11 mouse cellular contexts compared by ENCODE assay signal in genomic region chr4:81332439-81332841, GRCm38 (mm10).
DNase-seq lines count a peak whose midpoint lies in the region; ATAC-seq lines count a peak whose summit lies in the region.
"Had no signal": no experiment of that assay in that cellular context is flagged by ENCODE, and none has a peak within 500 bp of the region (broad histone marks: within the 10 kb centered on the region; RNA-seq: fewer than 3 reads in every experiment).

No protein-coding gene starts in this region.

- no peaks in the 10 kb centered on the region for H3K9me3 ChIP-seq in midbrain, embryonic 11.5 days (ENCODE audit: control insufficient read depth, low read length)

- peak; percentile 91 for ATAC-seq in midbrain, embryonic 11.5 days (ENCODE audit: low FRiP score)

- no peaks in the 10 kb centered on the region for H3K27me3 ChIP-seq in midbrain, embryonic 11.5 days (ENCODE audit: control insufficient read depth, insufficient read depth, low read length)

- no peak overlapping the region for H3K4me3 ChIP-seq in midbrain, embryonic 11.5 days (ENCODE audit: low read depth, low read length)

- no peak overlapping the region for H3K4me2 ChIP-seq in midbrain, embryonic 11.5 days

- peak; percentile 14 to 25 for DNase-seq in urinary bladder, postnatal 36 days (ENCODE audit: low spot score in 2 of 2)
- no peak for DNase-seq in urinary bladder, postnatal 25 days (ENCODE audit: low spot score)
- DNase-seq in gonadal fat pad, adult 2 months (ENCODE audit: low read depth): peak; percentile 90
- DNase-seq in midbrain, embryonic 11.5 days (ENCODE audit: low spot score, missing footprints): peak; percentile 91
- DNase-seq in yolk sac, embryonic 10.5 days (ENCODE audit: low spot score): no peak
- no peak for DNase-seq in spleen, postnatal 36 days (ENCODE audit: low spot score in 2 of 2)
- DNase-seq in layer of hippocampus, adult 8-10 months (ENCODE audit: low spot score in 2 of 2): no peak
- DNase-seq: cerebellum, postnatal 10 days; kidney, postnatal 4 days; left cerebral cortex, postnatal 4 days; spleen, adult 18-20 months had no signal

- H3K36me3 ChIP-seq in midbrain, embryonic 11.5 days (ENCODE audit: control insufficient read depth, insufficient read depth, low read length): 0 out of 2 replicates have a peak, but pooled peaks cover 2% of the 10 kb centered on the region

- H3K4me1 ChIP-seq in midbrain, embryonic 11.5 days (ENCODE audit: control insufficient read depth, insufficient read depth, low read length): no peaks in the 10 kb centered on the region; the same call in 1 of the 2 replicates

- H3K27ac ChIP-seq in midbrain, embryonic 11.5 days (ENCODE audit: low read depth, low read length): no peak overlapping the region

- no peak overlapping the region for H3K9ac ChIP-seq in midbrain, embryonic 11.5 days (ENCODE audit: low read length)

- WGBS in midbrain, embryonic 11.5 days: 40% methylated on average over 6 of the region's 6 CpGs

Comparison
In these comparisons a context has a peak if more than half of its experiments do, and no peak if none do; other contexts are left out.
1. DNase-seq: peak in urinary bladder, postnatal 36 days (2 of 2), gonadal fat pad, adult 2 months (single experiment) and midbrain, embryonic 11.5 days (single experiment); none in urinary bladder, postnatal 25 days (single experiment), yolk sac, embryonic 10.5 days (single experiment), spleen, postnatal 36 days (0 of 2) and layer of hippocampus, adult 8-10 months (0 of 2).